Mouse (Mus musculus): ENCODE results near the gene Gaa.

Gaa gene

GRCm38 (mm10) chr11:119306762-119307657, 39.3 kb downstream of the Gaa start:
- no peak for DNase-seq

DNA sequence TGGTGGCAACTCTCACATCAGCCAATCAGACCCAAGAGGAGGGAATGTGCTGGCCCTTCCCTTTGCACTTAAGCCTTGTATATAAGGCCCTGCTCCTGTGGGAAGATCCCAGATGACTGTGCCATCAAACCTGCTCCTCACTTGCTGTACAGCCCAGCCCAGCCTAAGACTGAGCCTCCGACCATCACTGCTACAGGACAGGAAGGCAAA, 39.9 kb downstream of the Gaa start, which contains the start of gene Card14:
Card14 (plus strand) TSS at position 111 of the 210 bp plus-strand sequence.
- DNase-seq: no peak

- DNase-seq: no peak
Measured at GRCm38 (mm10) chr11:119307916-119308315, 40.2 kb downstream of the Gaa start.

GRCm38 (mm10) chr11:119310621-119311020, 42.9 kb downstream of the Gaa start:
- no peak for DNase-seq

GRCm38 (mm10) chr11:119314252-119314936, 46.7 kb downstream of the Gaa start:
- no peak for DNase-seq

- no peak for DNase-seq
Measured at GRCm38 (mm10) chr11:119316720-119317119, 49.0 kb downstream of the Gaa start.

GRCm38 (mm10) chr11:119322521-119322920, 54.8 kb downstream of the Gaa start:
- no peak for DNase-seq

- no peak for DNase-seq
Measured at GRCm38 (mm10) chr11:119325068-119325467, 57.4 kb downstream of the Gaa start.

DNA sequence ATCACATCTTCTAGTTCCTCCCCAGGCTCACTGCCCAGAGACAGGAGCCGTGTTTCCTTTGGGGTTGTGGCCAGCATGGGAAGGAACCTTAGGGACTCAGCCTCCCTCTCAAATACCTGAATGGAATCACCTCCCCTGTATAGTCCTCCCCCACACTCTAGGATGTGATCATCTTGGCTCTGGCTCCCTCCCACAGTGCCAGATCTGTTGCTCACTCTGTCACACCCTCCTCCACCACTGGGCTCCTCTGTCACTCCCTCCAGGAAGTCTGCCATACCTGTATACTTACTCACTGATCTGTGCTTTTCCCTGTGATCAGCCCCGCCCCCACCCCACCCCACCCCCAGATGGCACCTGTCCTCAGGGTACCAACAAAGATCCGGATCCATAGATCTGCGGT, 62.9 kb downstream of the Gaa start:
- no peak for DNase-seq

GRCm38 (mm10) chr11:119331970-119332369, 64.3 kb downstream of the Gaa start:
- no peak for DNase-seq
